Mouse (Mus musculus): ENCODE results near the gene Tmem189.

GRCm38 (mm10) chr2:167734861-167735260 is 45.2 kb upstream of the Tmem189 start:
- TF ChIP-seq GATA1 (IDR thresholded peaks at IDR 0.05; ENCODE audit: borderline replicate concordance, low read length) (no peak), CTCF (IDR thresholded peaks at IDR 0.05; ENCODE audit: low read depth, low read length) (no peak), TAL1 (conservative IDR thresholded peaks at IDR 0.05; ENCODE audit: low read depth, low read length) (no peak), GATA2 (IDR thresholded peaks at IDR 0.05; ENCODE audit: borderline replicate concordance, low read depth, low read length) (no peak)
